Mouse (Mus musculus): Measurements from ENCODE around the gene Rbm20. TPM values are rescaled to one million over a fixed set of nuclear protein-coding genes. Genes with fewer than 3 reads are reported as not detected.
"Not testable (repeated sequence)": the region's sequence is repeated elsewhere in the genome, so short reads cannot be mapped to it uniquely, and the experiment has no call there.

Rbm20 gene
- polyA plus RNA-seq, 1 experiment from 2014 or later, result 0.88 TPM

DNA sequence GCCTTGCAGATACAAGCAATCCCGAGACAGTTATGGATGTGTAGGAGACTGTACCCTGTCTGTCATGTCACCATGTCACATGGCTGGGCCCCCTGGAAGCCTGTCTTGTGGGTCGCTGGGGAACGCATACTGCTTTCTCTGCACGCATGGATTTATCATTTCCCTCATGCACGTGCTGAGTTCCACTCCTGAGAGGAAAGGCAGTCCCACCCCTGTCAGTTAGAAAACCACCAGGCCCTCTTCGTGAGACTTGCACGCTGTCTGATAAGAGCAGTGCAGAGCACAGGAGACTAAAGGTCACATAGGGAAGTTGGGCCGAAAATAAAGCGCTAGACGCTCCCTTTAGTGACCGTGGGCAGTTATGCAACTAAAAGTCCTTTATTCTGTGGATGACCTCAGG, 122.8 kb downstream of the Rbm20 start:
- Histone ChIP-seq H3K9ac (ENCODE audit: low read depth, low read length) (no peak overlapping the region), H3K9me3 (ENCODE audit: control insufficient read depth, low read length) (no peaks in the 10 kb centered on the region), H3K4me2 (ENCODE audit: low read length) (no peak overlapping the region), H3K27me3 (replicated peaks; ENCODE audit: control insufficient read depth, insufficient read depth, low read length) (no peaks in the 10 kb centered on the region), H3K27ac (ENCODE audit: low read depth, low read length) (no peak overlapping the region), H3K36me3 (ENCODE audit: control insufficient read depth, insufficient read depth, low read length) (no peaks in the 10 kb centered on the region), H3K4me1 (ENCODE audit: control insufficient read depth, insufficient read depth, low read depth, low read length) (no peaks in the 10 kb centered on the region), H3K4me3 (ENCODE audit: low read length) (no peak overlapping the region)
- ATAC-seq, result no peak
- WGBS, result 75% methylated on average over 11 of the region's 11 CpGs

DNA sequence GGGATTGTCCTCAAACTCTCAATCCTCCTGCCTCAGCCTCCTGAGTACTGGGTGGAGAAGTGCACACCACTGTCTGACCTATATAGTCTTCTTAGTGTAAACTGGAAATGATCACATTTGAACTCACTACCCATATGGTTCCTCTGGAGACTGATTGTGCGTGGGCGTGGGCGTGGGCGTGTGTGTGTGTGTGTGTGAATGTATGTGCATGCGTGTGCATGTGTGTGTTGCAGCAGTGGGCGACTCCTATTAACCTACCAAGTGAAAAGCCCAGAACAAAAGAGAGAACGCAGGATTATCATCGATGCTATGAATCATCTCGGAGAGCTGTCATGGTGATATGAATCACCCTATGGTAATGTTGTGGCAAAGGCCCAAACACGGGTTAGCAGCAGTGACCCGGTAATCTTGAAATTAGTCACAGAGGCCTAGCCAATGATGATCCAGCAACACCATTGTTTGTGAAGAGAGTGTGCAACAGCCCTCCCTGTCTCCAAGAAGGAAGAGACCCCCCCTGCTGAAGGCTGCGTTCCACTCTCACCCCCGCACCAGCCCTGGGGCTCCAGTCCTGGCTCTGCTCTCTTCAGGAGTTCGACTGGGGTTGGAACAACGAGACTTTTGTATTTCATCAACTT, 123.4 kb downstream of the Rbm20 start:
- Histone ChIP-seq H3K4me2 (ENCODE audit: low read length) (no peak overlapping the region), H3K4me3 (ENCODE audit: low read length) (no peak overlapping the region), H3K27ac (ENCODE audit: low read depth, low read length) (no peak overlapping the region), H3K27me3 (replicated peaks; ENCODE audit: control insufficient read depth, insufficient read depth, low read length) (no peaks in the 10 kb centered on the region), H3K36me3 (ENCODE audit: control insufficient read depth, insufficient read depth, low read length) (no peaks in the 10 kb centered on the region), H3K4me1 (ENCODE audit: control insufficient read depth, insufficient read depth, low read depth, low read length) (no peaks in the 10 kb centered on the region), H3K9me3 (ENCODE audit: control insufficient read depth, low read length) (no peaks in the 10 kb centered on the region), H3K9ac (ENCODE audit: low read depth, low read length) (no peak overlapping the region)
- 61% methylated on average over 15 of the region's 15 CpGs for WGBS
- peak; percentile 42; the same call in 1 of the 2 replicates for ATAC-seq

DNA sequence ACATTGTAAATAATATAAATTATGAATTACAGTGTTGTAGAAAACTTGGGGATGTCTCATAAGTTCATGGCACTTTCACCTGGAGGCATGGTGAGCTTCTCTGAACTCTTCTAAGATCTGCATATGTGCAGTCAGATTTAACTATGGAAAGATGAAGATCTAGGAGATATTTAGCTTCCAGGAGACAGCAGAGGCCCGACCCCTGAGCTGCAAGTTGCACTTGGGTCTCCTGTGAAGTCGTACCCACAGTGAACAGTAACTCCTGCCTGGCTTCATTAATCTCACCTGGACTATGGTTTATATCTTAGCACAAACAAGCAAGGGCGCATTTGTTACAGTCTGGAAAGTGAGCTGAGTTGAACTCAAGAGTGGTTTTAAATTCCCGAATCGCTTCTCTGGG, 124.3 kb downstream of the Rbm20 start:
- no peaks in the 10 kb centered on the region for H3K27me3 ChIP-seq (replicated peaks; ENCODE audit: control insufficient read depth, insufficient read depth, low read length)
- H3K4me1 ChIP-seq (ENCODE audit: control insufficient read depth, insufficient read depth, low read depth, low read length), result peaks cover 4% of the 10 kb centered on the region
- no peak for ATAC-seq
- WGBS, result 95% methylated on average over 5 of the region's 5 CpGs
- no peaks in the 10 kb centered on the region for H3K36me3 ChIP-seq (ENCODE audit: control insufficient read depth, insufficient read depth, low read length)
- H3K9me3 ChIP-seq (ENCODE audit: control insufficient read depth, low read length), result no peaks in the 10 kb centered on the region
- H3K4me3 ChIP-seq (ENCODE audit: low read length), result no peak overlapping the region
- H3K9ac ChIP-seq (ENCODE audit: low read depth, low read length), result no peak overlapping the region
- H3K27ac ChIP-seq (ENCODE audit: low read depth, low read length), result no peak overlapping the region
- no peak overlapping the region for H3K4me2 ChIP-seq (ENCODE audit: low read length)

DNA sequence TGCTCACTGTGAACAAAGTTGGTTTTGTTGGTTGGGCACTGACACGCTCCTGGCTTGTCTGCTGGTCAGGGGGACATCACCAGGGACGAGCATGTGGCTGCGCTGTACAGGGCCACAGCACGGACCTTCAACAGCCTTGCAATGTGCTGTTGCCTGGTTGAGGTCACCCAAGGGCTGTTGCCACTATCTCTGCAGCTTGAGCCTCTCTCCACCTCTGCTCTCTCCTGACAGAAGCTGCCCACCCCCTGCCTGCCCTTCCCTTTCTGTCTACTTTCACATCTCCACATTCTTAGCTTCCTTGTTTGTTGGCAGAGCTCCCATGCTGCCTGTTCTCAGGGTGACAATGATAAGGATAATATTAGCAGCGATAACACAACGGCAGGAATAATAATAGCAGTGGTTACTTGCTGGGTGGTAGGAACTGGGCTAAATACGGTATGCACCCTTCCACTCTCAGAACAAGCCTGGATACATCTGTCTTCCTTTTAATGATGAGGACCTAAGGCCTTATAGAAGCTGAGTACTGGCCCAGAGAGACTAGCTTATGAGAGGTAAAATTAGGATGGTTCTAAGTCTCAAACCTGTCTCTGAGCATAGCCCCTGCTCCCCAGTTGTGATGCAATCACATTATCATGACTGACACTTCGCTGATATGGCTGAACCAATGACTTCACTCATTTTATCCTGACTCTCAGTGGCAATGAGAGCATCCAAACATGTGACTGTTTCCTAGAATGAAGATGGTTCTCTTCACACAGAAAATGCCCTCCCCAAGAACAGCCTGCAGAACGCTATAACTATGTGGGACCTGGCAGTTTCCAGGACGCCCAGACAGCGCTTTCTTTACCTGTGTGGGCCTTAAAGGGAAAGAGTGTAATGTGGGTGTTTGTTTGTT, 124.9 kb downstream of the Rbm20 start:
- H3K9ac ChIP-seq (ENCODE audit: low read depth, low read length), result no peak overlapping the region
- no peak for ATAC-seq
- H3K36me3 ChIP-seq (ENCODE audit: control insufficient read depth, insufficient read depth, low read length), result no peaks in the 10 kb centered on the region
- H3K27me3 ChIP-seq (replicated peaks; ENCODE audit: control insufficient read depth, insufficient read depth, low read length), result no peaks in the 10 kb centered on the region
- no peak overlapping the region for H3K4me3 ChIP-seq (ENCODE audit: low read length)
- H3K9me3 ChIP-seq (ENCODE audit: control insufficient read depth, low read length), result no peaks in the 10 kb centered on the region
- WGBS, result 80% methylated on average over 11 of the region's 11 CpGs
- no peak overlapping the region for H3K4me2 ChIP-seq (ENCODE audit: low read length)
- H3K27ac ChIP-seq (ENCODE audit: low read depth, low read length), result no peak overlapping the region
- peaks cover 5% of the 10 kb centered on the region for H3K4me1 ChIP-seq (ENCODE audit: control insufficient read depth, insufficient read depth, low read depth, low read length)

DNA sequence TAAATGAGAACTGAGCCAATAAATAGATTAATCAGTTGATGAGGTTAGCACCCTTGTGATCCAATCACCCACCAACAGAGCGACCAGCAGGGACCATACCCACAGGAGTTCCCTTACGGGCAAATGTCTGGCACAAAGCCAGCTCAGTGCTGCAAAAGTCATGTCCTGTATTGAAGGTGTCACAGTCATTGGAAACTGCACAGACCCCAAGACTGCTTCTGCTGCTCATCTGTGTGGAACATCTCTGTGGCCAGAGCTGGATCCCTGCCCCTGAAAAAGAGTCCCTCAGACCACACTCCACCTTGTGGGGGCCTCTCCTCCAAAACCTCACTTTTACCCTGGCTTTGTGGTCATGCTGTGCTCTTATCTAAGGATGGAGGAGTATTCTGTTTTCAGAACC, 126.8 kb downstream of the Rbm20 start:
- 49% methylated on average over 2 of the region's 2 CpGs for WGBS

DNA sequence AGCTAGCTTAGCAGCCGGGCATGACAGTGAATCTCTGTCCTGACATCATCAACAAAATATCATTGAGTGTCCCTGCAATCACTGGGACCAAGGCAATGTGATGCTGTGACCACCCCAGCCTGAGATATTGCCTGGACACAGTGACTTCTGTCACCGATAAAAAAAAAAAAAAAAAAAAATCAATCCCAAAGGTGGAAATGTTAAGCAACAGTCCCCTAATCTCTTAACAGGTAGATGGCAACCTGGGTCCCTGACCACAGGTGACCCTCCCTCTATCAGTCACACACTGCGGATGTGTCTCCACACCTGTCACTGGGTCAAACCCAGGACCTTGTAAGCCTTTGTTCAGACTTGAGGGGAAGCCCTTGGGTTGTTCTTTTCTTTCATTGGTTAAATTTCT, 128.0 kb downstream of the Rbm20 start:
- no peaks in the 10 kb centered on the region for H3K27me3 ChIP-seq (replicated peaks; ENCODE audit: control insufficient read depth, insufficient read depth, low read length)
- no peak overlapping the region for H3K4me3 ChIP-seq (ENCODE audit: low read length)
- H3K9me3 ChIP-seq (ENCODE audit: control insufficient read depth, low read length), result no peaks in the 10 kb centered on the region
- H3K9ac ChIP-seq (ENCODE audit: low read depth, low read length), result no peak overlapping the region
- ATAC-seq, result no peak
- peaks cover 5% of the 10 kb centered on the region for H3K4me1 ChIP-seq (ENCODE audit: control insufficient read depth, insufficient read depth, low read depth, low read length)
- H3K27ac ChIP-seq (ENCODE audit: low read depth, low read length), result no peak overlapping the region
- H3K4me2 ChIP-seq (ENCODE audit: low read length), result no peak overlapping the region
- WGBS, result 87% methylated on average over 3 of the region's 3 CpGs
- H3K36me3 ChIP-seq (ENCODE audit: control insufficient read depth, insufficient read depth, low read length), result no peaks in the 10 kb centered on the region

More for the DNA sequence above, 126.8 kb downstream of the Rbm20 start:
- Histone ChIP-seq H3K36me3 (ENCODE audit: control insufficient read depth, insufficient read depth, low read length) (no peaks in the 10 kb centered on the region), H3K27me3 (replicated peaks; ENCODE audit: control insufficient read depth, insufficient read depth, low read length) (no peaks in the 10 kb centered on the region), H3K9ac (ENCODE audit: low read depth, low read length) (no peak overlapping the region), H3K27ac (ENCODE audit: low read depth, low read length) (no peak overlapping the region), H3K4me2 (ENCODE audit: low read length) (no peak overlapping the region), H3K9me3 (ENCODE audit: control insufficient read depth, low read length) (no peaks in the 10 kb centered on the region), H3K4me3 (ENCODE audit: low read length) (no peak overlapping the region), H3K4me1 (ENCODE audit: control insufficient read depth, insufficient read depth, low read depth, low read length) (peaks cover 5% of the 10 kb centered on the region)
- no peak for ATAC-seq

DNA sequence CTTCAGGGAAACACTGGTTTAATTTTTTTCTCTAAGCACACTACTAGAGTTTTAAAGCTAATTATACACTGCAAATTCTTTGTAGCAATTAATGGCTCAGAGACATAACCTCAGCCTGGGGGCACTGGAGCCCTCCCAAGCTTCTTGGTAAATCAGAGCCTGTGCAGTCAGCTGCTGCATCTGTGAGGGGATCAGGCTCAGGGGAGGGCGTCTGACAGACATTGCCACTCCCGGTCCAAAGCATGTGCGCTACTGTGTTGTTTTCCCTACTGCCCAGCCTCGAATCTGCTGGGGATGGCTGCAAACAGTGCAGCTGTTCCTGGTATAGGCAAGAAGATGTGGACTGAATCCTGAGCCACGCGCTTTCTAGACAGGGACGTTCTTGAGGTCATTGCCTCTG, 129.0 kb downstream of the Rbm20 start:
- Histone ChIP-seq H3K27me3 (replicated peaks; ENCODE audit: control insufficient read depth, insufficient read depth, low read length) (no peaks in the 10 kb centered on the region), H3K36me3 (ENCODE audit: control insufficient read depth, insufficient read depth, low read length) (no peaks in the 10 kb centered on the region), H3K4me2 (ENCODE audit: low read length) (no peak overlapping the region), H3K27ac (ENCODE audit: low read depth, low read length) (peak overlapping the region; percentile 56; the same call in 1 of the 2 replicates), H3K4me3 (ENCODE audit: low read length) (no peak overlapping the region), H3K9ac (ENCODE audit: low read depth, low read length) (no peak overlapping the region), H3K4me1 (ENCODE audit: control insufficient read depth, insufficient read depth, low read depth, low read length) (peaks cover 5% of the 10 kb centered on the region), H3K9me3 (ENCODE audit: control insufficient read depth, low read length) (no peaks in the 10 kb centered on the region)
- peak; percentile 52; the same call in 1 of the 2 replicates for ATAC-seq
- WGBS, result 38% methylated on average over 7 of the region's 7 CpGs

DNA sequence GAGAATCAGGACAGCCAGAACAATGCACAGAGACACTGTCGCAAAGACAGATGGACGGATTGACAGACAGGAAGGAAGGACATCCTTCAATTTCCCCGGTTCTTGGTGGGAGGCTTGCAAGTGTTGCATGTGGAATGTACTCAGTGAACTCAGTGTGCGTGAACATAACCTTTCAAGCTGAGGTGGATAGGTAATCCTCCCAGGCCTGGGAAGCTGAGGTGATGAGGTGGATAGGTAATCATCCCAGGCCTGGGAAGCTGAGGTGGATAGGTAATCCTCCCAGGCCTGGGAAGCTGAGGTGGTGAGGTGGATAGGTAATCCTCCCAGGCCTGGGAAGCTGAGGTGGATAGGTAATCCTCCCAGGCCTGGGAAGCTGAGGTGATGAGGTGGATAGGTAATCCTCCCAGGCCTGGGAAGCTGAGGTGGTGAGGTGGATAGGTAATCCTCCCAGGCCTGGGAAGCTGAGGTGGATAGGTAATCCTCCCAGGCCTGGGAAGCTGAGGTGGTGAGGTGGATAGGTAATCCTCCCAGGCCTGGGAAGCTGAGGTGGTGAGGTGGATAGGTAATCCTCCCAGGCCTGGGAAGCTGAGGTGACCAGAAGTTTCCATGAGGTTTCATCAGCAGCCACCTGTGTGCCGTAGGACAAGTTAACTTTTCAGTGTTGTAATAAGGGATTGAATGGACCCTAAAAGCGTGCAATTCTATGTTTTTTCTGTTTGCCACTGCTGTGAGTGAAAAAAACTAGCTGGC, 129.6 kb downstream of the Rbm20 start:
- not testable (repeated sequence) for H3K4me1 ChIP-seq (ENCODE audit: control insufficient read depth, insufficient read depth, low read depth, low read length); H3K9ac ChIP-seq (ENCODE audit: low read depth, low read length); H3K9me3 ChIP-seq (ENCODE audit: control insufficient read depth, low read length); H3K4me2 ChIP-seq (ENCODE audit: low read length); ATAC-seq; H3K27me3 ChIP-seq (replicated peaks; ENCODE audit: control insufficient read depth, insufficient read depth, low read length); H3K36me3 ChIP-seq (ENCODE audit: control insufficient read depth, insufficient read depth, low read length); H3K4me3 ChIP-seq (ENCODE audit: low read length); H3K27ac ChIP-seq (ENCODE audit: low read depth, low read length)
- 67% methylated on average over 6 of the region's 6 CpGs for WGBS

DNA sequence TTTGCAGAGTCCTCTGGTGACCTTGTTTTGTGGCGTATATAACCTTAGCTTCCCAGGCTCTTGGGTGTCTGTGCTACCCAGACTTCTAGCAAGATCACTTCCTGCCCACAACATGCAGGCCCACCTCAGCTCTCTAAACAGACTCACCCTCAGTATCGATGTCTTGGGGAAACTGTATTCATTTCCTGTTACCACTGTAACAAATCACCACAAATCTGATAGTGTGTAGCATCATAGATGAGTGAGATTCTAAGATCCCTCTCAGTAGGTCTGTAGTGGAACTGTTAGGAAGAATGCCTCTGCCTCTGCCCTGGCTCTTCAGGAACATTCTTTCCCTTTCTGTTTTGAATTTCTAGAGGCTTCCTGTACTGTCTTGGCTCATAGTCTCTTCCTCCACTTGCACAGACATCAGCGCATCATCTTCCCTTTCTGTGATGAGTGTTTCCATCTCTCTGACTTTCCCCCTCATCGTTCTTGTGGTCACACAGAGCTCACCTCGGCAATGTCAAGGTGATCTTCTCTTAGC, 130.2 kb downstream of the Rbm20 start:
- no peak overlapping the region for H3K4me2 ChIP-seq (ENCODE audit: low read length)
- no peak for ATAC-seq
- H3K36me3 ChIP-seq (ENCODE audit: control insufficient read depth, insufficient read depth, low read length), result no peaks in the 10 kb centered on the region
- H3K4me3 ChIP-seq (ENCODE audit: low read length), result no peak overlapping the region
- no peaks in the 10 kb centered on the region for H3K27me3 ChIP-seq (replicated peaks; ENCODE audit: control insufficient read depth, insufficient read depth, low read length)
- no peak overlapping the region for H3K27ac ChIP-seq (ENCODE audit: low read depth, low read length)
- WGBS, result 90% methylated on average over 5 of the region's 5 CpGs
- no peak overlapping the region for H3K9ac ChIP-seq (ENCODE audit: low read depth, low read length)
- H3K9me3 ChIP-seq (ENCODE audit: control insufficient read depth, low read length), result no peaks in the 10 kb centered on the region
- H3K4me1 ChIP-seq (ENCODE audit: control insufficient read depth, insufficient read depth, low read depth, low read length), result peaks cover 5% of the 10 kb centered on the region
